Mouse (Mus musculus) cerebellum, adult 2 months (tissue): ENCODE data around the gene Zmynd12.

Experiments
- CTCF ChIP-seq: fragments of 200-500 bp; IDR thresholded peaks from 2 replicates; pipeline ENCODE4 v1.5.1; 2011; ENCODE audit warnings: low read depth, mild to moderate bottlenecking, control low read depth, low read length, moderate library complexity, borderline replicate concordance; ENCODE audit not compliant: insufficient read depth
- POLR2A ChIP-seq: fragments of 200-500 bp; IDR thresholded peaks from 2 replicates; pipeline ENCODE4 v1.6.1; 2011; ENCODE audit warnings: low read length, control low read depth, borderline replicate concordance; ENCODE audit not compliant: insufficient read depth

GRCm38 (mm10) chr4:119421191-119421590, 1.4 kb upstream of the Zmynd12 start:
- no peak for TF ChIP-seq POLR2A
- TF ChIP-seq CTCF, result no peak
